Mouse (Mus musculus): Measurements from ENCODE around the gene Kif27.
A peak's percentile ranks its signal among the peaks of the same experiment; 100 is the strongest.
"Not testable (repeated sequence)": the region's sequence is repeated elsewhere in the genome, so short reads cannot be mapped to it uniquely, and the experiment has no call there.

Kif27 gene

DNA sequence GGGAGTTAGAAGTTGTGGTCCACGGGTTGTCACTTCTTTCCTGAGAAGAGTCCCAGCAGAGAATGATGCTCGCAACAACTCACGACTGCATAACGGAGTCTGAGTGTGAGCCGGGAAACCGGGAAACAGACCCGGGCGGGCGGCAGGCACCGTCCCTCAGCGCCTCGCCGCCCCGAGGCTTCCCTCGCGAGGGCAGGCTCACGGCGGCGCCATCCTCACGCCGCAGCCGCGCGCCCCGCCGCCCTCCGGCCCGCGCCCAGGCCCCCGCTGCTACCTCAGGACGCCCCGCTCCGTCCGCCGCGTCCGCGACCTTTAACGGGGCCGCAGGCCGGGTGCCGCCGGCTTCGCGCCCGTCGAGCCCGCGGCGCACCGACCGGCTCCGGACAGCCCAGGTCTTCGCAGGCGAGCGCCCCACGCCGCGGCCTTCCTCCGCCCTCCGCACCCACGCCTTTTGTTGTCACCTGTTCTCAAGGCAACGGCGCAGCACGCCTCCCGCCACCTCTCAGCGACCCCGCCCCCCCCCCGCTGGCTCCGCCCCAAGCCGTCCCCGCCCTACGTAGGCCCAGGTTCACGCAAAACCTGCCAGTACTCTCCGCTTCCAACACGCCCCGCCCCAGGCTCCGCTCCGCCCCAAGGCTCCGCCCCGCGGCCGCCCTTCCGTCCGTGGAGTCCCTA, at the start of gene Kif27:
Gene Kif27 (minus strand): TSS at position 494 of the 675 bp plus-strand sequence.
- DNase-seq (ENCODE audit: low spot score): peak; percentile 92

DNA sequence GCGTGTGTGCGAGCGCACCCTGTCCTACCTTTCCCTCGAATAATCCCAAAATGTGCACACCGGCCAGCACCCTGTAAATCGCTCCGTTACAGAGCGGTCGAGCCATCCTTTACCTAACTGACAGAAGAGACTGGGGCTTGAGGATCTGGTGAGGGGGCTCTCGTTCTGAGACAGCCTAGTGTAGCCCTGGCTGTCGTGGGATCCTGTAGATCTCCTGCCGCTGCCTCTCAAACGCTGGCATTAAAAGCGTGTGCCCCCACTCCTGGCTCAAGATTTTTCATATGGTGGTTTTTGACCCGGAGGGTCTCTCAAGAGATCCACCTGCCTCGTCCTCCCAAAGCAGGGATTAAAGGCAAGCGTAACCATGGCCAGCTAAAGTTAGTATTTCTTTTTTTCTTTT, 44.3 kb upstream of the Kif27 start, which contains the start of gene Hnrnpk:
Gene Hnrnpk (minus strand): TSS at position 101 of the 400 bp plus-strand sequence.
- DNase-seq (ENCODE audit: low spot score): not testable (repeated sequence)

- DNase-seq (ENCODE audit: low spot score): no peak
Measured at GRCm38 (mm10) chr13:58402744-58403110, 43.8 kb upstream of the Kif27 start.

GRCm38 (mm10) chr13:58402003-58402743, 43.3 kb upstream of the Kif27 start, which contains the start of gene Rmi1:
Rmi1 (plus strand) TSS chr13:58402248.
- DNase-seq (ENCODE audit: low spot score): peak; percentile 99

GRCm38 (mm10) chr13:58401135-58402002, 42.4 kb upstream of the Kif27 start:
- DNase-seq (ENCODE audit: low spot score): peak; percentile 82

DNA sequence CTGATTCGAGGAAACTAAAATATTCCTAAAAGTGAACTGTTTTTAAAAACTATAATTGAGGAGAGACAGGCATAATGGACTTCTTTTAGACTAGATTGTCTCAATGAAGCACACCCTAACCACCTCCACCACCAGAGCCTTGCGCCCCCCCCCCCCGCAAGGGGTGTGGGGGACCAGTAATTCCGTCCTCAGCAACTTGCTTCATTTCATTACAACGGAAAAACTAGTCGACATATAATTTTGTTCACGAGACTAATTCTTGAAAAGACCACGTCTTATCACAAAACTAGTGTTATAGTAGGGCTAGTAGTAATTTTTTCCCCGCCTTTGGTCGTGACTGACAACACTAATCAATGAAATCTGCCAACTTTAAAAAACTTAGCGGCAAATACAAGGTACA, 41.7 kb upstream of the Kif27 start:
- DNase-seq (ENCODE audit: low spot score): peak; percentile 40

DNA sequence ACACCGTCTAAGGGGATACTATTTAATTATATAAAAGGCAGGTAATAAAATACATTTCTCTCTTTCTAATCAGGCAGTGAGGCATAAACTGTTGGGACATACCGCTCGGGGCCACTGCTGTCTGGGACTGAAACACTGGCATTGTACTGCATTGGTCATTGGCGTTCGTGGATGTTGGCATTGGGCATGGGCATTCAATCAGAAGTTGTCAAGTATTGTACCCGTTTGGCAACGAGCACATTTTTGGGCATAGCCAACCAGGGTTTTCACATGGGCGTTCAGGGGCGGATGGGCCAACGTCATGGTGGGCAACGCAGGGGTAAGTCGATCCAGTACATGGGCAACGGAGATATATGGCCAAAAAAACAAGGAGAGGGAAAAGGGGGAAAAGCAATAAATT, 38.7 kb upstream of the Kif27 start:
- DNase-seq (ENCODE audit: low spot score): no peak

- DNase-seq (ENCODE audit: low spot score): not testable (repeated sequence)
Measured at GRCm38 (mm10) chr13:58394392-58394791, 35.5 kb upstream of the Kif27 start.

GRCm38 (mm10) chr13:58389324-58389951, 30.5 kb upstream of the Kif27 start:
- no peak for DNase-seq (ENCODE audit: low spot score)

DNA sequence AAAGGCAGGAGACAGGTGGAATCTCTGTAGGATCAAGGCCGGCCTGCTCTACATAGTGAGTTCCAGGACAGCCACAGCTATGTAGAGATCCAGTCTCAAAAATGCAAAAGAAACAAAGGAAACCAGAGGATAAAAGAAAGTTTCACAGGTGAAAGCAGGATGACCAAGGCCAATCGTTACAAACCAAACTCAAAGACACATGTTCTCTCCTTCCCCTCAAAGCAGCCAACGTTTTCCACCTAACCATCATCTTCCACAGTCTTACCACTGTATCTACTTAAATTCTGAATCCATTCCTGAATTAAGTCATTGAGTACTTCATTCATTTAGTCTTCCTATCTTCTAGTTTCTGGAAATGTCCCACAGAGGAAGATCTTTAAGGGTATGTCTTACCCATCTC, 29.5 kb upstream of the Kif27 start:
- no peak for DNase-seq (ENCODE audit: low spot score)

DNA sequence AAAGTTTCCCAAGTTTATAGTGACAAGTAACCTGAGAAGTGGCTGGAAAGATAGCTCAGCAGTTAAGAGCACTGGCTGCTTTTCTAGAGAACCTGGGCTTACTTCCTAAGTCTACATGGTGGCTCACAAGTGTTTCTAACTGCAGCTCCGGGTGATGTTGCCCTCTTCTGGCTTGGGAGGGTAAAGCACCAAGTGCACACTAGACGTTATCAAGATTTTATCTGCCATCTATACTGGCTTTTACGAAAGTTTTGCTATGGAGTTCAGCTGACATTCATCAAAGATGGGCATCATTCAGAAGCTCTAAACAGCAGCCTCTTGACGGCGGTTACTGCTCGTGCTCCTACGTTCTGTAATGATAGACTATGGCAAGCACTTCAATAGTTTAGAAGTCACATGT, 29.0 kb upstream of the Kif27 start:
- peak; percentile 86 for DNase-seq (ENCODE audit: low spot score)

DNA sequence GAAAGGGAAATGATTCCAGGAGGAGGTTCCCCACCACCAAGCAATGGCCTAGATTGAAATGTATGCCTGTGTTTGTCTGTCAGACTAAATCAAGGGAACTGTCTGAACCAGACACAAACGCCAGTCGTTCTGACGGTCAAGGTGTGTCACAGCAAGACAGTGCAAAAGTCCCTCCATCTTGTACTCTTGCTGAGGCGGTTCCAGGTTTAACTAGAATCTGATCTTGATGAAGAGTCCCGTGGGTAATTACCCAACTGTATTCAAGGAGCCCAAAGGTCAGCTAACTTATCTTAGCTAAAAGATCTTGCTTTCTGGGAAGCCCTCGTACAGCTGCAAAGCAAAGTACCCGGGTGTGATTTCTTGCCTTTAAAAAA, 26.6 kb upstream of the Kif27 start:
- DNase-seq (ENCODE audit: low spot score): no peak

GRCm38 (mm10) chr13:58384779-58385546, 26.0 kb upstream of the Kif27 start, which contains the start of gene 2210016F16Rik:
2210016F16Rik (minus strand) TSS chr13:58385225.
- DNase-seq (ENCODE audit: low spot score): peak; percentile 80

DNA sequence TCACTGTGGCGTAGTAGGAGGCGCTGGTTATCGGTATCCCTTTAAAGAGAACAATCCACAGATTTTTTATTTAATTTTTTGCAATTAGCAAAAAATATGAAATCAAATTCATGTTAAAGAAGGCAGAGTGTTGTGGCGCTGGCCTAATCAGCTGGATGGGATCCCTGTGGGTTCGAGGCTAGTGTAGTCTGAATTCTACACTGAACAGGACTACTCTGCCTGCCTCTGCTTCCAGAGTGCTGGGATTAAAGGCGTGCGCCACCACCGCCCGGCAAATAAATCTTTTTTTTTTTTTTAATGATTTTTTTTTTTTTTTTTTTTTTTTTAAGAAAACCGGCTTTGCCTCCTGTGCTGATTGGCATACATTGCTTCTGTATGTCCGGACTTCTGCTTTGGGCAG, 25.4 kb upstream of the Kif27 start:
- no peak for DNase-seq (ENCODE audit: low spot score)

- DNase-seq (ENCODE audit: low spot score): no peak
Measured at GRCm38 (mm10) chr13:58373153-58373470, 14.2 kb upstream of the Kif27 start.

DNA sequence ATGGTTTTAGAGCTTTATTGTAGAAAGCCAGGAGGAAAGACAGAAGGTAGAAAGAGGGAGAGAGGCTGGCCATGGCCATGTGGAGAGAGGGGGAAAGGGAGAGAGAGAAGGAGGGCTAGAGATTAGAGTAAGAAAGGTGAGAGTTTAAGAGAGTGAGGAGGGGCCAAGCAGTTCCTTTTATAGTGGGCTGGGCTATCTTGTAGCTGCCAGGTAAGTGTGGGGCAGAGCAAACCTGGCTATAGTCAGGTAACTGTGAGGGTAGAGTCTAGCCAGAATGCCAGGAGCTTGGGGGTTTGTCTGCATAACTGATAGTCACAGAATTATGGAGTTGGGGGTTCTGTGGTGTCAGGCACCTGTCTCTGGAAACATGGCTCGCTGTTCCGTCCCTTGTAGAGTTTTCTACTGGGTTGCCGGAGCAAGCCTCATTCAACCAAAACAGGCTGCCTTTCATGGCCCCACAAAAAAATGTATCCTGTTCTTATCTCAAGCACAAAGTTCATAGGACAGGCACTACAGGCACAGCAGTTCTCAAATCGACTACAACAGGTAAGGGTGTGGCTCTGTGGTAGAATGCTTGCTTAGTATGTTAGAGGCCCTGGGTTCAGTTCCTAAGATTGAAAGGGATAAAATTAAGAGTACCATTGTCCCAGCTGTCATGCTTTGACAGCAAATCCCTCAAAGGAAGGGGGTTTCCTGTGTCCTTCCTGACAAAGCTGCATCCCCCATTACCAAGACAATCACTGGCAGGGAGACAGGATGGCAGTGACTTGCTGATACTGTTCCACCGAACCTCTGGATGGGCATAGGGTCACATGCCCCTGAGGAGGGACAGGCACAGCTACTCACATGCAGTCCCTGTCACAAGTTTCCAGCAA, 13.6 kb upstream of the Kif27 start:
- no peak for DNase-seq (ENCODE audit: low spot score)

- no peak for DNase-seq (ENCODE audit: low spot score)
Measured at GRCm38 (mm10) chr13:58368835-58369234, 9.9 kb upstream of the Kif27 start.

- DNase-seq (ENCODE audit: low spot score): no peak
Measured at GRCm38 (mm10) chr13:58367641-58368040, 8.7 kb upstream of the Kif27 start.

DNA sequence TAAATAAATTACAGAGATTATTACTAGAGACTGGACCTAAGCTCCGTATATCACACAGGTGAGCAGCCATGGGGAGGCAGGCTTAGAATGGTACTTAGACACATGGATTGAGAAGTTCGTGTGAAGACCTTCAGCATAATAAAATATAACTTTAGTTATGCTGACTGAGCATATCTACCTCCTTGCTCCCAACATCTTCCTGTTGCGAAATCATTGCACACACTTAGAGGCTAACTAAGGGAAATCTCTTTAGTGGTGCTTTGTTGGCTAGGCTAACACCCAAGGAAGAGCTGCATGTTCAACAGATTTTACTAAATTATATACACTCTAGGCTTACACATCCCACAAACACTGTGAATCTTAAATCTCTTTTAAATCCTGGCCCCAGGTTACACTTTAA, 7.5 kb upstream of the Kif27 start:
- DNase-seq (ENCODE audit: low spot score): no peak

DNA sequence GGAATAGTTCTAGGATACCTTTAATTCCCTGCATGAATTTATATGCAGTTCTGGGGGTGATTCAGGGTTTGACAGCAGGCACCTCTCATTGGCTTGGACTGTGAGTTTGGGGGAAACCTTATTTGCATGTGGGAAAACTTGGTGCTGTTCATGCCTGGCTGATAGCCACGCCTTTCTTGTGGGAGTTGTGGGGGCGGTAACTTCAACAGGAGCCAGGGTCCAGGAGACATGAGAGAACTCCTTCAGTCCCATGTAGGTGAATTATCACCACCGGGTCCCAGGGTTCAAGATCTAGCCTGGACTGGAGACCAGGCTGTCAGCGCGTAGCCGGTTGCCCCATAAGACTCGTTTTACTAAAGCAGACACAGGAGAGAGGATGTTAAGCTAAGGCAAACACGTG, 6.3 kb upstream of the Kif27 start:
- not testable (repeated sequence) for DNase-seq (ENCODE audit: low spot score)
